Mouse (Mus musculus) spleen, adult 2 months (tissue): Measurements from ENCODE around the gene Wdr70.

Source experiments
- CTCF ChIP-seq: fragments of 200-500 bp; IDR thresholded peaks from 2 replicates; pipeline ENCODE4 v1.5.1; 2011; ENCODE audit warnings: mild to moderate bottlenecking, inconsistent platforms; ENCODE audit not compliant: insufficient read depth, insufficient read length, insufficient replicate concordance; ENCODE audit errors: extremely low read depth
- POLR2A ChIP-seq: fragments of 200-500 bp; IDR thresholded peaks from 2 replicates; pipeline ENCODE4 v1.6.1; 2011; ENCODE audit warnings: low read depth, low read length, inconsistent platforms

DNA sequence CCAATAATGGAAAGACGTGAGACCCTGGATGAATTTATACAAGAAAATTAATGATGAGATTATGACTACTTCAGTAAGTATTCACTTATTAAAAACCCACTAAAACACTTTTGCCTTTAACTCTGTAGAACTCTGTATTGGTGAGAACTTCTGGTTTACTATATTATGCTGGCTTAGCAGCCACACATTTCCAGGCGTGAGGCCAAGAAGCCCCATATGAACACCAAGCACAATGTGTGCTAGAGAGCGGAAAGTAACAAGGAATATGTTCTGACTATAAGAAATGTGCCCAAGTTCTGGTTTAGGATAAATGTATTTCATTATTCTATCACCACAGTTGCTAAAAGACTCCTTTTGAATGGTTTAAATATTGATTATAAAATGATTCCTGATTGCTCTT, 68.4 kb downstream of the Wdr70 start:
- TF ChIP-seq CTCF: no peak
- no peak for TF ChIP-seq POLR2A
